ENCODE assay signal across 23 mouse cellular contexts in the genomic region with DNA sequence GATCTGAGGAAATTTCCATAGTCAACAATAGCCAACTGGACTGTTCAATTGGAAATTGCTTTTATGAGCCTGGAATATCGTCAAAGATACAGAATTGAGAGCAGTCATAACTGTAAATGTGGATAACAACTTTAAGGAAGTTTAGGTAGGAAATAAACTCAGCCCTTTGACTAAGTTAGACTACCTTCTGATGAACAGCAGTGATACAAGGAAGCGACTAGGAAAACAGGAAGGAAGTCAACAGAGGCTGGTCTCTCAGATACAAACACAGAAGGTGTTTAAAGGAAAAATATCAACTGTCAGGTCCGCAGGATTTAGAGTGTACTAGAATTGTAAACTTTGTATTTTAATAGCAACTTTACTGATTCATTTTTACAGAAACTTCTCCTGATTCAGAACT.
DNase-seq lines count a peak whose midpoint lies in the region; ATAC-seq and TF ChIP-seq lines count a peak whose summit lies in the region.
"Had no signal": no experiment of that assay in that cellular context is flagged by ENCODE, and none has a peak within 500 bp of the region (broad histone marks: within the 10 kb centered on the region; RNA-seq: fewer than 3 reads in every experiment).

No protein-coding gene starts in this region.

- H3K79me2 ChIP-seq in MEL (ENCODE audit: control insufficient read depth, insufficient read depth, low read length, poor library complexity) = no peaks in the 10 kb centered on the region

- peak; percentile 56 to 58; a peak in 3 of 4 replicates for TF ChIP-seq EP300 in MEL (IDR thresholded peaks at IDR 0.05; ENCODE audit: low read depth in 1 of 2, low read length in 2 of 2)

- H3K9ac ChIP-seq in midbrain, embryonic 11.5 days (ENCODE audit: low read length) = no peak overlapping the region
- H3K9ac ChIP-seq in midbrain, postnatal 0 days (replicated peaks; ENCODE audit: low read length, poor library complexity, severe bottlenecking) = no peak overlapping the region
- H3K9ac ChIP-seq in MEL (ENCODE audit: control insufficient read depth, low read depth, low read length, poor library complexity, severe bottlenecking) = no peak overlapping the region

- no peaks in the 10 kb centered on the region for H3K4me1 ChIP-seq in midbrain, embryonic 11.5 days (ENCODE audit: control insufficient read depth, insufficient read depth, low read length)
- H3K4me1 ChIP-seq in midbrain, postnatal 0 days (ENCODE audit: insufficient read depth, low read length) = no peaks in the 10 kb centered on the region
- H3K4me1 ChIP-seq in MEL (ENCODE audit: control insufficient read depth in 1 of 2, insufficient read depth in 2 of 2, low read length in 2 of 2) = no peaks in the 10 kb centered on the region
- no peaks in the 10 kb centered on the region for H3K4me1 ChIP-seq in cerebellum, adult 2 months (ENCODE audit: control insufficient read depth, insufficient read depth, low read length)

- no peak for TF ChIP-seq CTCF in midbrain, postnatal 0 days (IDR thresholded peaks at IDR 0.05)
- no peak for TF ChIP-seq CTCF in MEL (IDR thresholded peaks at IDR 0.05 in 2 of 3, conservative IDR thresholded peaks at IDR 0.05 in 1 of 3; ENCODE audit: control insufficient read depth in 1 of 3, insufficient read depth in 1 of 3, low read depth in 2 of 3, low read length in 3 of 3, poor library complexity in 1 of 3, severe bottlenecking in 1 of 3)
- TF ChIP-seq CTCF in cerebellum, adult 2 months (IDR thresholded peaks at IDR 0.05; ENCODE audit: borderline replicate concordance, insufficient read depth, low read depth, low read length) = no peak

- WGBS in midbrain, embryonic 11.5 days = 86% methylated on average over 3 of the region's 3 CpGs
- 88% methylated on average over 3 of the region's 3 CpGs for WGBS in midbrain, postnatal 0 days
- WGBS in cerebellum, adult 2 months = 84% methylated on average over 3 of the region's 3 CpGs

- H3K27me3 ChIP-seq in midbrain, embryonic 11.5 days (ENCODE audit: control insufficient read depth, insufficient read depth, low read length) = no peaks in the 10 kb centered on the region
- no peaks in the 10 kb centered on the region for H3K27me3 ChIP-seq in midbrain, postnatal 0 days (ENCODE audit: insufficient read depth, low read length)
- no peaks in the 10 kb centered on the region for H3K27me3 ChIP-seq in MEL (ENCODE audit: control insufficient read depth in 1 of 2, insufficient read depth in 2 of 2, low read length in 2 of 2)
- no peaks in the 10 kb centered on the region for H3K27me3 ChIP-seq in cerebellum, adult 2 months (ENCODE audit: control insufficient read depth, insufficient read depth, low read length)
- H3K27me3 ChIP-seq: CH12.LX, Patski had no signal

- TF ChIP-seq POLR2A in MEL (IDR thresholded peaks at IDR 0.05; ENCODE audit: control insufficient read depth in 1 of 2, insufficient read depth in 1 of 2, low read depth in 1 of 2, low read length in 2 of 2, poor library complexity in 1 of 2) = no peak
- no peak for TF ChIP-seq POLR2A in cerebellum, adult 2 months (IDR thresholded peaks at IDR 0.05; ENCODE audit: borderline replicate concordance, insufficient read depth, low read length)

- H3K4me3 ChIP-seq in midbrain, embryonic 11.5 days (ENCODE audit: low read depth, low read length) = no peak overlapping the region
- H3K4me3 ChIP-seq in midbrain, postnatal 0 days (ENCODE audit: low read depth, low read length) = no peak overlapping the region
- H3K4me3 ChIP-seq in MEL (ENCODE audit: control insufficient read depth in 1 of 2, insufficient read depth in 1 of 2, low read depth in 2 of 2, low read length in 2 of 2) = no peak overlapping the region
- H3K4me3 ChIP-seq in cerebellum, adult 2 months (replicated peaks; ENCODE audit: insufficient read depth, low read depth, low read length) = no peak overlapping the region

- ATAC-seq in midbrain, embryonic 11.5 days (ENCODE audit: low FRiP score) = no peak
- no peak for ATAC-seq in midbrain, postnatal 0 days (ENCODE audit: low FRiP score)
- ATAC-seq: activated CD4-positive, CD25-positive, alpha-beta regulatory T cell, adult 4 months; CD4-positive, CD25-positive, alpha-beta regulatory T cell, adult 4 months; Patski had no signal

- no peak overlapping the region for H3K4me2 ChIP-seq in midbrain, embryonic 11.5 days
- no peak overlapping the region for H3K4me2 ChIP-seq in midbrain, postnatal 0 days (ENCODE audit: low read depth, low read length, poor library complexity, severe bottlenecking)

- H3K9me3 ChIP-seq in midbrain, embryonic 11.5 days (ENCODE audit: control insufficient read depth, low read length) = no peaks in the 10 kb centered on the region
- H3K9me3 ChIP-seq in midbrain, postnatal 0 days (ENCODE audit: low read length) = no peaks in the 10 kb centered on the region
- no peaks in the 10 kb centered on the region for H3K9me3 ChIP-seq in MEL (replicated peaks; ENCODE audit: insufficient read depth, low read length)
- H3K9me3 ChIP-seq: G1E had no signal

- no peak for TF ChIP-seq RAD21 in MEL (IDR thresholded peaks at IDR 0.05; ENCODE audit: low read depth, low read length)

- no peak overlapping the region for H3K27ac ChIP-seq in midbrain, embryonic 11.5 days (ENCODE audit: low read depth, low read length)
- H3K27ac ChIP-seq in midbrain, postnatal 0 days (ENCODE audit: low read depth, low read length) = no peak overlapping the region
- no peak overlapping the region for H3K27ac ChIP-seq in MEL (ENCODE audit: control insufficient read depth, low read depth, low read length)
- no peak overlapping the region for H3K27ac ChIP-seq in cerebellum, adult 2 months (ENCODE audit: insufficient read depth, low read length)

- DNase-seq in midbrain, embryonic 11.5 days (ENCODE audit: low spot score, missing footprints) = peak; percentile 28
- DNase-seq in midbrain, postnatal 0 days (ENCODE audit: low spot score) = no peak
- DNase-seq in MEL (ENCODE audit: low read depth, low spot score) = peak; percentile 9
- DNase-seq in MEL-GATA-1-ER (ENCODE audit: extremely low read depth, low read depth) = peak; percentile 28
- no peak for DNase-seq in cerebellum, adult 2 months
- no peak for DNase-seq in cerebellum, adult 18-20 months
- DNase-seq: adrenal gland, adult 2 months; adrenal gland, adult 8-10 months; adrenal gland, postnatal 10 days; adrenal gland, postnatal 14 days; adrenal gland, postnatal 25 days; adrenal gland, postnatal 36 days; B cell, adult 2 months; cerebellum, adult 11 months; cerebellum, adult 11-12 months; cerebellum, adult 8-10 months; cerebellum, adult 9-10 months; cerebellum, adult 9-11 months had no signal

- no peaks in the 10 kb centered on the region for H3K36me3 ChIP-seq in midbrain, embryonic 11.5 days (ENCODE audit: control insufficient read depth, insufficient read depth, low read length)
- no peaks in the 10 kb centered on the region for H3K36me3 ChIP-seq in midbrain, postnatal 0 days (ENCODE audit: insufficient read depth, low read length)
- peaks cover 0 to 2% of the 10 kb centered on the region in 2 experiments; a peak in 2 of 4 replicates for H3K36me3 ChIP-seq in MEL (ENCODE audit: control insufficient read depth in 1 of 2, insufficient read depth in 2 of 2, low read length in 2 of 2)
- H3K36me3 ChIP-seq: G1E had no signal

TF ChIP-seq in MEL, 35 proteins besides CTCF, POLR2A, EP300 and RAD21:
- TF ChIP-seq RCOR1 (IDR thresholded peaks at IDR 0.05; ENCODE audit: low read depth, low read length) (0 out of 2 replicates have a peak, but pooled peaks have one; percentile 13), ELF1 (IDR thresholded peaks at IDR 0.05; ENCODE audit: low read depth, low read length) (no peak), MAFK (IDR thresholded peaks at IDR 0.05; ENCODE audit: borderline replicate concordance, low read depth, low read length) (no peak), GATA1 (IDR thresholded peaks at IDR 0.05; ENCODE audit: low read depth, low read length) (peak; percentile 46; the same call in 1 of the 2 replicates), GABPA (IDR thresholded peaks at IDR 0.05; ENCODE audit: low read depth, low read length) (no peak), KAT2A (conservative IDR thresholded peaks at IDR 0.05; ENCODE audit: low read depth, low read length) (no peak), TBP (IDR thresholded peaks at IDR 0.05; ENCODE audit: low read depth, low read length) (no peak), UBTF (IDR thresholded peaks at IDR 0.05; ENCODE audit: borderline replicate concordance, insufficient read depth, low read depth, low read length) (no peak), BHLHE40 (IDR thresholded peaks at IDR 0.05; ENCODE audit: borderline replicate concordance, low read depth, low read length) (no peak), MEF2A (IDR thresholded peaks at IDR 0.05; ENCODE audit: extremely low read depth, insufficient replicate concordance, low read depth, low read length, poor library complexity, severe bottlenecking) (no peak), USF1 (IDR thresholded peaks at IDR 0.05; ENCODE audit: low read depth, low read length) (no peak), POLR2AphosphoS5 (IDR thresholded peaks at IDR 0.05; ENCODE audit: borderline replicate concordance, low read depth, low read length) (no peak), ETS1 (IDR thresholded peaks at IDR 0.05; ENCODE audit: low read depth, low read length) (no peak)

Comparison
In these comparisons a context has a peak if more than half of its experiments do, and no peak if none do; other contexts are left out.
1. DNase-seq: peak in midbrain, embryonic 11.5 days (single experiment), MEL (single experiment) and MEL-GATA-1-ER (single experiment); none in midbrain, postnatal 0 days (single experiment), cerebellum, adult 2 months (0 of 2) and cerebellum, adult 18-20 months (0 of 2).